Mouse (Mus musculus) spleen, postnatal 36 days (tissue): ENCODE measurements at regions not wholly inside any gene's neighbourhood (a gene's known extent, or its start where the extent isn't known, plus 50 kb on each side); places are given as distances from the start of the nearest gene placed in this dataset.

Experiments
- DNase-seq, 2 experiments: peaks; one replicate each; pipeline ENCODE4 v3.0.0; 2022; ENCODE audit warnings: low spot score in 2 of 2, mixed read lengths in 1 of 2

DNA sequence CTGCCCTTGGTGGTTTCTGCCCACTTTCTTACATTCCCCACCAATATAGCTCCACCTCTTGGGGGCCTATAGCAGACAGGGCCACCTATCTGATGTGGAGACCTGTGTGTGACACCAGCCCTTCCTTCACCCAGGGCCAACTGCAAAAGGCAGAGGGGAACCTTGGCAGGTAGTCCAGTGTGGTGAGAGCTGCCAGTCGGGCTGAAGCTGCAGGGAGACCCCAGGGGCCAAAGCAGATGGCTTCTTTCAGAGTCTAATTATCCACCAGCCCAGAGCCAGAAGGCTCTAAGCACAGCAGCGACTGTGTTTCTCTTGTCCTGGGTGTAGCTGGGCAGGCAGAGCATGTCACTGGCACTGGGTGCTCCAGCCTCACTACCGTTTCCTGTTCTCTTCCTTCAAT lies 104.5 kb downstream of the Chst1 start:
- no peak for DNase-seq

DNA sequence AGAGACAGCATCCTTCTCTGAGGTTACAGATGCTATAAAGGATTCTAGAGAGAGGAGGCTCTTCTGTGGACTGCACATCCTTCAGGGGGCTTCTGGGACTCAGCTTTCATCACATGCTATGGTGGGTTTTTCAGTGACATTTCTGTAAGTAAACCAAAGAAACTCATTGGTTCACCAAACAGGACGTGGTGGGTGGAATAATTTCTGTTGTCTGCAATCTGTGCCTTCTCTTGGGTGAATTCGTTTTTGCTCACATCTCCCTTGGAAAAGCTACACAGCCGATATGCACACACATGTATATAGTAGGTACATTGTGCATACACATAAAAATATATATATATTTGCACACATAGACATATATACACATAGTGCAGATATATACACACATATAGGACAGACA lies 110.2 kb downstream of the Chst1 start:
- DNase-seq, result no peak

- DNase-seq, result no peak
Measured at GRCm38 (mm10) chr2:92711122-92711777, 111.7 kb downstream of the Chst1 start.

DNA sequence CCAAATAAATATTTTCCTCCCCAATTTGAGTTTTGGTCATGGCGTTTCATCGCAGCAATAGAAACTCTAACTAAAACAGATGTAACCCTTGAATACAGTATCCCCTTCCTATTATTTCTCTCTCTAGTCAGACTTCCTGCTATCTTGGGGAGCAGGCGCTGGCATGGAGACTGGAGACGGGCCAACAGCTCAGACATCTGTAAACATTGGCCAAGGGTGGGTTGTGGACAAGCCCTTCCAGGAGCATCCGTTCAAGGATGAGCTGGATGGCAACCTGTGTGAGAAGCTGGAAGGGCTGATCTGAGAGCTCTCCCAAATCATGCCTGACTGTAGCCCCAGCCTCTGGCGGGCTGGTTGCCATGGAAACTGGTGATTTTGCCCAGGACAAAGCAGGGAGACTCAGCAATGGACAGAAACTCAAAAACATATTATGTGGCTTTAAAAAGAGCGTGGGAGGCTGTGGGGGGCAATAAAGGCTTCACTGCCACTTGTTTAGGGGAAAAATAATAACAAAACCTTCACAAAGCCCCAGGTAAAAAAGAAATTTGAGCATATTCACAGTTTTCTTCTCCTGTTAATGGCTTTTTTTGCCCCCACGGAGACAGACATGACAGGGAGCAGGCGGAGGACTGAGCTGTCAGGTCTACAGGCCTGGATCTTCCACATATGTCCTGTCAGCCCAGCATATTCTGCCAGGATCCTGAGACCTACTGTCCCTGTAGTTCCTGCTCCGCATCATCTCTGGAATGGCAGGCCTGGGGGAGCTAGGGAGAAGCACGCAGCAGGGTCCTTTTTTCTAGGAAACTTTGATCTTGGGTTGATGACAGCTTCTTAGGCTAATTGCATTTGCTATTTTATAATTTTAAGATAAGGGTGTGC lies 113.0 kb downstream of the Chst1 start:
- no peak for DNase-seq

- no peak for DNase-seq
Measured at GRCm38 (mm10) chr2:92717706-92718105, 118.2 kb downstream of the Chst1 start.

DNA sequence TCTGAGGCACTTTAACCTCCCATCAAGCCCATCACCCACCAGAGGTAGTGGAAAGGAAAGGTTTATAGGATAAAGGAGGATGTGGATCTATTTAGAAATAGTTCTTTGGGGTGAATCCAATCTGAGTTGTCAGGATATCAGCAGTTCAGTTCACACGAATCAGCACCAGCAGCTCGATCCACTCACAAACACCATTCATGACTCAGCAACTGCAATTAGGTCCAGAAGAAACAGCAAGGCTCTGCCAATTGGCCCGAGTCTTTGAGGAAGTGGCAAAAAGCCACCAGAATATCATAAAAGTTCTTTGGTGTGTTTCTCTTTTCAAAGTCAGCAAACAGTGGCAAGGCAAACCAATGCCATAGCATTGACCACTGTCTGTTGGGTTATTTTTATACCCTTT lies 122.4 kb downstream of the Chst1 start:
- DNase-seq, result no peak

- DNase-seq, result no peak
Measured at GRCm38 (mm10) chr2:92723618-92724263, 124.2 kb downstream of the Chst1 start.

GRCm38 (mm10) chr2:92726640-92727039 lies 127.1 kb downstream of the Chst1 start:
- no peak for DNase-seq

- peak in 1 of 2 experiments; percentile 10 for DNase-seq
Measured at GRCm38 (mm10) chr2:92727241-92727640, 127.7 kb downstream of the Chst1 start.

GRCm38 (mm10) chr2:92728388-92728787 lies 128.9 kb downstream of the Chst1 start:
- no peak for DNase-seq

- DNase-seq, result no peak
Measured at GRCm38 (mm10) chr2:92730371-92730770, 130.9 kb downstream of the Chst1 start.

- DNase-seq, result no peak
Measured at GRCm38 (mm10) chr2:92733403-92733802, 133.9 kb downstream of the Chst1 start.

DNA sequence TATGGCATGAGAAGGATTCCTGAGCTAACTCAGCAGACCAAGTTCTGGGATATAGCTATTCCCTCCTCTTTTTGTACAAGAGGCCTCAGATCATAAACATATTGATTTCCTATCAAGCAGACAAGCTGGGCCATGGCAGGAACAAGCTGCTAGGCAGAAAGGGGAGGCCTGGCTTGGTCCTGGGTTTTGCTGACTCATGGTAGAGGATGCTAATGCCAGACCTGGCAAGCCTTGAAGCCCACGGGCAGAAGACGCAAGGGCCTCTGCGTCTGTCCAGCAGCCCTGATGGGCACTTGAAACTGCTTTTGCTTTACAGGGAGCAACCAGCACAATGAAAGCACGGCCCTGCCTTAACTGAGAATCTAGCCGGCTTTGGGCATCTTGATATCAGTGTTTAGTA lies 136.3 kb downstream of the Chst1 start:
- DNase-seq, result no peak

GRCm38 (mm10) chr2:92737301-92737700 lies 137.8 kb downstream of the Chst1 start:
- no peak for DNase-seq

DNA sequence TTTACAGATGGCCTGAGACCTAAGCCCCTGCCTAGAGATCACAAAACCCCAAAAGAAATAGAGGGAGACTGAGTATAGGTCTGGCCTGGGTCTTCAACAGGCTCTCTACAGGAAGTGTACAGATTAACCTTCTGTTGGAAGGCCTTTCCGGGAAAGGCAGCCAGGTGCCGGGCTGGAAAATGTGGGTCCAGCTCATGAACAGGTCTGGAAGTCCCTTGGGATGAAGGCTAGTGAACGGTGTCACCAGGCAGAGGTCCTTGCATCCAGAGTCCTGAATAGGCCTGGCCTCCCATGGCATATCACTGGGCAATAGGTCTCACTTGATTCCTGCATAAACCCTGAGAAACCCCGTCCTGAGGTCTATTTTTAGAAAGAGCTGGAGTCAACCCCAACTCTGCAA lies 140.1 kb downstream of the Chst1 start:
- no peak for DNase-seq

DNA sequence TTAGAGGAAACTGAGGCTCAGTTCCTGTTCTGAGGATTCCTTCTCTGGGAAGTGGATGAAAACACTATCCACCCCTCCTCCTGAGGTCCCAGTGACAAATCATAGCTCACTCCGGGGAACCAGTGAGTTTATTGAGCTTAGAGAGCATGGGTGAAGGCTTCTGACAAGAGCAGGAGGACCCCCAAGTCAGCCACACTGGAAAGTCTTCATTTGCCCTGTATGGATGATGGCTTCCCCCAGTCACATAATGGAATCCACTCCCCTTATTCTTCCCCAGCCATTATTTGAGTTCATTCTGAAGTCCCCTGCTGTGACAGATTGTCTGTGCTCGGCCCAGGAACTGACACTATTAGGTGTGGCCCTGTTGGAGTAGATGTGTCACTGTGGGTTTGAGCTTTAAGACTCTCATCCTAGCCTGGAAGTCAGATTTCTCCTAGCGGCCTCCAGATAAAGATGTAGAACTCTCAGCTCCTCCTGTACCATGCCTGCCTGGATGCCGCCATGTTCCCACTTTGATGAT lies 141.3 kb downstream of the Chst1 start:
- no peak for DNase-seq

- peak; percentile 33 to 42 for DNase-seq
Measured at GRCm38 (mm10) chr2:92742025-92742424, 142.5 kb downstream of the Chst1 start.

DNA sequence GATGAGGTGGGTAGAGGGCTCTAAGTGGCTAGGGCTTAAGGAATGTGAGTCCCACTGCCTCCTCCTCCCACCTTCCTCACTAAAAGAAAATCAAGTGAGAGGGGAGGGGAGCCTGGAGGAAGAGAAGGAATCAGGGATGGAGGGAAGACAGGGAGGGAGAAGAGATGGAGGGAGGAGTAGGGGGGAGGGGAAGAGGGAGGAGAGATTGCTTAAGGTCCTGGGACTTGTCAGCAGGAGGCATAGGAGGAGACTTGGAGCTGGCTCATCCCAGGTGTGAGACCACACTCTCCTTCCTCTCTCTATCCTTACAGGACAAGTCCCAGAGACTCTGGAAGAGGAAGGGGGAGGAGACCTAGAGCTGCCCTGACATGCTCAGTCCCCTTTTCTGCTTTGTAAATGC lies 143.2 kb downstream of the Chst1 start:
- no peak for DNase-seq

GRCm38 (mm10) chr2:92743152-92743551 lies 143.6 kb downstream of the Chst1 start:
- DNase-seq, result no peak

DNA sequence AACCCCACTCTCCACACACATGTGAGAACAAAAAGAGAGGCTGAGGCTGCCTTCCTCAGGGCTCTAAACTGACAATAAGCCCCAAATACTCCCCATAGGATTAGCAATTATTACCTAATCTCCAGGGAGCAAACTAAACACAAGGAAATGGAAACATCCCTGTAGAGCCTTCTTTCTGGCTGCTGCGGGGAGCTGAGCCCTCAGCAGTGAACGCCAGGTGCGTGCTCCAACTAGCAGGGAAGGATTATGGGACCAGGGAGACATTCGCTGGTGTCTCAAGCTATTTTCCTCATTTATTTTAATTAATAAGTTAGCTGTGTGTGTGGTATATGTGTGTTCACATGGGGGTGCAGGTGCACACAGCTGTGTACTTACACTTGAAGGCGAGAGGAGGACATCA lies 144.4 kb downstream of the Chst1 start:
- no peak for DNase-seq

GRCm38 (mm10) chr2:92747406-92747805 lies 147.9 kb downstream of the Chst1 start:
- DNase-seq, result no peak

GRCm38 (mm10) chr2:92750116-92750515 lies 150.6 kb downstream of the Chst1 start:
- DNase-seq, result no peak
